Mouse (Mus musculus) erythroblast, embryonic 14.5 days (primary cell): ENCODE results near the gene Gm47985.
"Not testable (repeated sequence)": the region's sequence is repeated elsewhere in the genome, so short reads cannot be mapped to it uniquely, and the experiment has no call there.

ENCODE experiments used
- GATA1 ChIP-seq: IDR thresholded peaks from 2 replicates; pipeline ENCODE4 v1.6.1; 2012; ENCODE audit warnings: low read length, inconsistent platforms, mixed read lengths
- TAL1 ChIP-seq: IDR thresholded peaks from 3 replicates; pipeline ENCODE4 v1.6.1; 2012; ENCODE audit warnings: low read length, inconsistent platforms, mixed read lengths

- not testable (repeated sequence) for TF ChIP-seq GATA1, TAL1
Observed at GRCm38 (mm10) chr1:151195986-151196385, 13.6 kb downstream of the Gm47985 start.
